Mouse (Mus musculus): Measurements from ENCODE around the gene Slpi.

GRCm38 (mm10) chr2:164405060-164405459 lies 16.2 kb upstream of the Slpi start, which contains the start of gene Matn4:
- TF ChIP-seq GATA1 (IDR thresholded peaks at IDR 0.05; ENCODE audit: low read length), result no peak
- no peak for TF ChIP-seq TAL1 (IDR thresholded peaks at IDR 0.05; ENCODE audit: low read length)

All from erythroblast, embryonic 14.5 days (primary cell).